Mouse (Mus musculus) megakaryocyte, embryonic 14.5 days (primary cell): Measurements from ENCODE around the gene Robo4.

Experiments used
- FLI1 ChIP-seq: IDR thresholded peaks from 2 replicates; pipeline ENCODE4 v1.6.1; 2012; ENCODE audit warnings: low read length, inconsistent platforms, mixed read lengths
- GATA1 ChIP-seq: IDR thresholded peaks from 3 replicates; pipeline ENCODE4 v1.6.1; 2012; ENCODE audit warnings: mixed read lengths, low read length, inconsistent platforms, borderline replicate concordance

- TF ChIP-seq GATA1 = no peak
- no peak for TF ChIP-seq FLI1
These were observed 39.6 kb upstream of the Robo4 start for GRCm38 (mm10) chr9:37362084-37362483.
